Mouse (Mus musculus): Measurements from ENCODE around the gene Vmn1r171. TPM values are rescaled to one million over a fixed set of nuclear protein-coding genes. Genes with fewer than 3 reads are reported as not detected.
"Not testable (repeated sequence)": the region's sequence is repeated elsewhere in the genome, so short reads cannot be mapped to it uniquely, and the experiment has no call there.

The Vmn1r171 gene
- polyA plus RNA-seq (2015; fragmentation: Nextera tagmentation; extraction: Ambion mirVana): not detected in 2 replicates

- Histone ChIP-seq H3K27ac (no peak within 1 kb of the TSS), H3K4me3 (replicated peaks) (no peak within 1 kb of the TSS), H3K4me2 (replicated peaks) (no peak within 1 kb of the TSS), H3K9ac (no peak within 1 kb of the TSS), H3K9me3 (no peaks in the 10 kb centered on the region), H3K27me3 (replicated peaks) (no peaks in the 10 kb centered on the region), H3K36me3 (no peaks in the 10 kb centered on the region), H3K4me1 (replicated peaks) (no peaks in the 10 kb centered on the region)
- no peak for ATAC-seq
These were observed at the start of gene Vmn1r171 for GRCm38 (mm10) chr7:23630422-23630821. Gene Vmn1r171, plus strand, starts transcription at chr7:23630722.

- H3K9me3 ChIP-seq; H3K4me3 ChIP-seq (replicated peaks); H3K4me2 ChIP-seq (replicated peaks); ATAC-seq; H3K4me1 ChIP-seq (replicated peaks); H3K27me3 ChIP-seq (replicated peaks); H3K27ac ChIP-seq; H3K9ac ChIP-seq; H3K36me3 ChIP-seq: not testable (repeated sequence)
- WGBS: 34% methylated on average over 1 of the region's 1 CpGs
These were observed 24.6 kb upstream of the Vmn1r171 start, which contains the start of gene Vmn1r170 for GRCm38 (mm10) chr7:23605875-23606274. Gene Vmn1r170, plus strand, starts transcription at chr7:23606175.

GRCm38 (mm10) chr7:23658016-23658415 is 27.5 kb downstream of the Vmn1r171 start, which contains the start of gene Vmn1r172:
Gene Vmn1r172, plus strand, starts transcription at chr7:23658316.
- ATAC-seq: no peak
- Histone ChIP-seq H3K4me2 (replicated peaks) (no peak within 1 kb of the TSS), H3K27ac (no peak within 1 kb of the TSS), H3K9me3 (no peaks in the 10 kb centered on the region), H3K9ac (no peak within 1 kb of the TSS), H3K36me3 (no peaks in the 10 kb centered on the region), H3K27me3 (replicated peaks) (no peaks in the 10 kb centered on the region), H3K4me3 (replicated peaks) (no peak within 1 kb of the TSS), H3K4me1 (replicated peaks) (no peaks in the 10 kb centered on the region)
- 60% methylated on average over 2 of the region's 2 CpGs for WGBS

Other genes starting within 250 kb of the Vmn1r171 start
- gene Nlrp5, start 244.8 kb upstream of the Vmn1r171 start, polyA plus RNA-seq (2015; fragmentation: Nextera tagmentation; extraction: Ambion mirVana): not detected in 2 replicates
- gene Vmn1r167, start 123.5 kb upstream of the Vmn1r171 start, polyA plus RNA-seq (2015; fragmentation: Nextera tagmentation; extraction: Ambion mirVana): not detected in 2 replicates
- gene Vmn1r168, start 91.0 kb upstream of the Vmn1r171 start, polyA plus RNA-seq (2015; fragmentation: Nextera tagmentation; extraction: Ambion mirVana): not detected in 2 replicates
- not detected in 2 replicates for gene Vmn1r169, start 55.2 kb upstream of the Vmn1r171 start, polyA plus RNA-seq (2015; fragmentation: Nextera tagmentation; extraction: Ambion mirVana)
- not detected in 2 replicates for gene Vmn1r170, start 24.5 kb upstream of the Vmn1r171 start, polyA plus RNA-seq (2015; fragmentation: Nextera tagmentation; extraction: Ambion mirVana)
- not detected in 2 replicates for gene Vmn1r172, start 27.6 kb downstream of the Vmn1r171 start, polyA plus RNA-seq (2015; fragmentation: Nextera tagmentation; extraction: Ambion mirVana)
- gene Vmn1r173, start 70.0 kb downstream of the Vmn1r171 start, polyA plus RNA-seq (2015; fragmentation: Nextera tagmentation; extraction: Ambion mirVana): not detected in 2 replicates
- not detected in 2 replicates for gene Vmn1r174, start 121.5 kb downstream of the Vmn1r171 start, polyA plus RNA-seq (2015; fragmentation: Nextera tagmentation; extraction: Ambion mirVana)
- not detected in 2 replicates for gene Vmn1r175, start 179.9 kb downstream of the Vmn1r171 start, polyA plus RNA-seq (2015; fragmentation: Nextera tagmentation; extraction: Ambion mirVana)
- not detected in 2 replicates for gene Vmn1r176, start 206.7 kb downstream of the Vmn1r171 start, polyA plus RNA-seq (2015; fragmentation: Nextera tagmentation; extraction: Ambion mirVana)
- gene Vmn1r177, start 235.7 kb downstream of the Vmn1r171 start, polyA plus RNA-seq (2015; fragmentation: Nextera tagmentation; extraction: Ambion mirVana): not detected in 2 replicates